Mouse (Mus musculus): ENCODE measurements at regions not wholly inside any gene's neighbourhood (a gene's known extent, or its start where the extent isn't known, plus 50 kb on each side); places are given as distances from the start of the nearest gene placed in this dataset.

- DNase-seq (ENCODE audit: low spot score in 2 of 2) = peak in 1 of 2 experiments; percentile 38
Measured at GRCm38 (mm10) chr4:124326301-124326700, 284.3 kb downstream of the 3100002H09Rik start.

- DNase-seq (ENCODE audit: low spot score in 2 of 2) = no peak
Measured at GRCm38 (mm10) chr4:124323589-124323988, 287.0 kb downstream of the 3100002H09Rik start.

GRCm38 (mm10) chr4:124321221-124321620, 289.4 kb downstream of the 3100002H09Rik start:
- DNase-seq (ENCODE audit: low spot score in 2 of 2) = no peak

GRCm38 (mm10) chr4:124317042-124317441, 293.6 kb downstream of the 3100002H09Rik start:
- no peak for DNase-seq (ENCODE audit: low spot score in 2 of 2)

- DNase-seq (ENCODE audit: low spot score in 2 of 2) = no peak
Measured at GRCm38 (mm10) chr4:124311657-124312056, 298.9 kb downstream of the 3100002H09Rik start.

GRCm38 (mm10) chr4:124310594-124310993, 300.0 kb downstream of the 3100002H09Rik start:
- DNase-seq (ENCODE audit: low spot score in 2 of 2) = no peak

GRCm38 (mm10) chr4:124305871-124306555, 304.6 kb downstream of the 3100002H09Rik start:
- peak in 1 of 2 experiments; percentile 31 for DNase-seq (ENCODE audit: low spot score in 2 of 2)

- DNase-seq (ENCODE audit: low spot score in 2 of 2) = peak; percentile 25 to 31
Measured at GRCm38 (mm10) chr4:124302950-124303349, 307.7 kb downstream of the 3100002H09Rik start.

- no peak for DNase-seq (ENCODE audit: low spot score in 2 of 2)
Measured at GRCm38 (mm10) chr4:124298667-124299437, 311.8 kb downstream of the 3100002H09Rik start.

GRCm38 (mm10) chr4:124292254-124292653, 318.3 kb downstream of the 3100002H09Rik start:
- DNase-seq (ENCODE audit: low spot score in 2 of 2) = no peak

GRCm38 (mm10) chr4:124291767-124292166, 318.8 kb downstream of the 3100002H09Rik start:
- DNase-seq (ENCODE audit: low spot score in 2 of 2) = no peak

- DNase-seq (ENCODE audit: low spot score in 2 of 2) = no peak
Measured at GRCm38 (mm10) chr4:124287471-124287870, 323.1 kb downstream of the 3100002H09Rik start.

- DNase-seq (ENCODE audit: low spot score in 2 of 2) = no peak
Measured at GRCm38 (mm10) chr4:124278681-124279080, 331.9 kb downstream of the 3100002H09Rik start.

GRCm38 (mm10) chr4:124277456-124278181, 333.0 kb downstream of the 3100002H09Rik start:
- peak in 1 of 2 experiments; percentile 50 for DNase-seq (ENCODE audit: low spot score in 2 of 2)

- DNase-seq (ENCODE audit: low spot score in 2 of 2) = peak; percentile 54 to 84
Measured at GRCm38 (mm10) chr4:124276741-124277455, 333.7 kb downstream of the 3100002H09Rik start.

GRCm38 (mm10) chr4:124272002-124272401, 338.6 kb downstream of the 3100002H09Rik start:
- DNase-seq (ENCODE audit: low spot score in 2 of 2) = no peak

GRCm38 (mm10) chr4:124268404-124268803, 342.2 kb downstream of the 3100002H09Rik start:
- no peak for DNase-seq (ENCODE audit: low spot score in 2 of 2)

- DNase-seq (ENCODE audit: low spot score in 2 of 2) = no peak
Measured at GRCm38 (mm10) chr4:124266573-124266972, 344.0 kb downstream of the 3100002H09Rik start.

GRCm38 (mm10) chr4:124265527-124265926, 345.1 kb downstream of the 3100002H09Rik start:
- peak; percentile 53 to 75 for DNase-seq (ENCODE audit: low spot score in 2 of 2)

- no peak for DNase-seq (ENCODE audit: low spot score in 2 of 2)
Measured at GRCm38 (mm10) chr4:124257006-124257405, 339.2 kb upstream of the 4930535I16Rik start.

GRCm38 (mm10) chr4:124256515-124256914, 338.7 kb upstream of the 4930535I16Rik start:
- peak in 1 of 2 experiments; percentile 61 for DNase-seq (ENCODE audit: low spot score in 2 of 2)
